Mouse (Mus musculus) heart, adult 18-20 months (tissue): ENCODE measurements around the gene Ccdc93. TPM values are rescaled to one million over a fixed set of nuclear protein-coding genes. Genes with fewer than 3 reads are reported as not detected.

Experiments used
- DNase-seq, 2 experiments: peaks; one replicate each; pipeline ENCODE4 v3.0.0; 2021 to 2022; ENCODE audit warnings: mixed read lengths in 1 of 2
- long read RNA-seq, 2 experiments: library from polyadenylated mRNA; stranded (forward); transcript quantifications; one replicate each; pipeline ENCODE4 v2.0.0; 2021
- total RNA-seq, 2 experiments: library from RNA; stranded (reverse); gene quantifications; 2 replicates each; pipeline ENCODE4 v1.2.3; 2021

The Ccdc93 gene
- 10 to 100 TPM; 14.5 to 15.0 TPM for total RNA-seq
- long read RNA-seq, experiment 1, full-length matches to known transcripts: 3 of 3 reads
- long read RNA-seq, experiment 1, partial matches to known transcripts: 0 of 3 reads
- long read RNA-seq, experiment 1, other reads (novel, unspliced or antisense): 0 of 3 reads
- long read RNA-seq, experiment 2, full-length matches to known transcripts: 1 of 1 reads
- long read RNA-seq, experiment 2, partial matches to known transcripts: 0 of 1 reads
- long read RNA-seq, experiment 2, other reads (novel, unspliced or antisense): 0 of 1 reads

DNA sequence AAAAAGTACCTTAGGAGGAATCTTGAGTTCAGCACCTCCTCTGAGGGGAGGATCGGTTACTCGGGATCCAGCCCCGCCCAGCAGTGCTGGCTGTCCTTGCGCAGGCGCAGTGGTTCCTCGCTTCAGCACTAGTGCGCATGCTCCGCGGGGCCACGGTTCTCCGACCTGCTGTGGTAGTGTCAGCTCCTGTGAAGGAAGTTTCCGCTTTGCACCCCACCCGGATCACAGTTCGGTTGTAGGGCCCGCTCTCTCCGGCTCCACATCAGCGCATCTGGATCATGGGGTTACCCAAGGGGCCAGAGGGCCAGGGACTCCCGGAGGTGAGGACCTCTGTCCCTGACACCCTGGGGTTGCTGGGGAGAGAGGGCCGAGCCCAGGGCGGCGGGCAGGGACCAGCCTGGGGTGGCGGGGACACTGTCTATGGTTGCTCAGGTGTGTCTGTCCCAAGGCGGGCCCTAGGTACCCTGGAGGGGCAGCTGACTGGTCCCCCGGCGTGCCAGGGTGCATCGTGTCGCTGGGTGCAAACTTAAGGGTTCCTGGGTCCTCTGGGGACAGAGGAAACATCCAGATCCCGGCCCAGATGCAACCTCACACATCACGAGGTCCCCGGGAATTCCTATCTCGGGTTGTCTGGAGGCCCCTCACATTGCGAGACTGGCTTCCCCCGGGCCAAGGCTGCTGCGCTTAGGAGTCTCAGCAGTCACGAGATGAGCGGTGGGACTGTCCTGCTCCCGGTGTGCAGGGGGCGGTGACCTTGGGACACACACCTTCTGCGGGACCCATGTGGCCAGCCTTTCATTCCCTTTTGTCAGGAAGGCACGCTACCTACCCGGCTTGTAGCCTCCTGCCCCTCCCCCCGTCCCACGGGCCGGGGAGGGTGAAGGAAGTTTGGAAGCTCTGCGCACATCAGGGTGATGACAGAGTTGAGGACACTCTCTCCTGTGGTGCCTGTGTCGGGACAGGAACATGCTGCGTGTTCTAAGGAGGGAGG is at the start of gene Ccdc93:
TSS of gene Ccdc93 (plus strand) at position 112 of the 991 bp plus-strand sequence.
- peak; percentile 99 to 100 for DNase-seq

DNA sequence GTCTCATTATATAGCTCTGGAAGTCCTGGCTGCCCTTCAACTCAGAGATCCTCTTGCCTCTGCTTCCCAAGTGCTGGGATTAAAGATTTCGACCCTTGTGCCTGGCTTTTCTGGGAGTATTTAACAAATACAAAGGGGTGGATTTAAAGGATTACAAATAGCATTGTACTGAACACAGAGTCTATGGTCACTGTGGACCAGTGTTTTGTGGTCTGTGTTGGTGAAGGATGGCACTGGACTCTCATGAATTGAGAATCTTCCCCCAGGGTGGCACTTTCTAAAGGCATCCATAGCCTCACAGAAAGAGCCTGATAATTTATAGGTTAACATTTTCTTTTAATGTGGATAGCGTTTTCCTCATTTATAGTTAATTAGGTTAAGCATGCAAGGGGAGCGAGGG is 49.3 kb upstream of the Ccdc93 start:
- DNase-seq: no peak

DNA sequence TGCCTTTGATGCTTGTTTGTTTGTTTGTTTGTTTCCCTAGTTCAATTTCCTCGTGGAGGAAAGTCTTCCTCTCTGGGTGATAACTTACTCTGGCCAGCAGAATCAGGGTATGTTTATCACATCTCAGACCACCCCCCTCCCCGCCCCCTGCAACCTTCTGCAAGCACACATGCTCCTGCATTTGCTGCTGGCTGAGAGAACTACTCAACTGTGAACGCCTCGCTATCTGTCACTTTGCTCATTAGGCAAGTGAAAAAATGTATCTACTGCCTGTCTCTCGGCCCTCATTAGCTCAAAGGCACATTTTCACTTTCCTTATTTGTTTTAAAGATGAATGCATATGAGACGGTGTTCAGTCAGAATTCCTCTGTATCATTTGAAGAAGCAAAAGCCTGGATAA is 42.5 kb upstream of the Ccdc93 start:
- no peak for DNase-seq

GRCm38 (mm10) chr1:121388732-121389131 is 42.1 kb upstream of the Ccdc93 start:
- no peak for DNase-seq

DNA sequence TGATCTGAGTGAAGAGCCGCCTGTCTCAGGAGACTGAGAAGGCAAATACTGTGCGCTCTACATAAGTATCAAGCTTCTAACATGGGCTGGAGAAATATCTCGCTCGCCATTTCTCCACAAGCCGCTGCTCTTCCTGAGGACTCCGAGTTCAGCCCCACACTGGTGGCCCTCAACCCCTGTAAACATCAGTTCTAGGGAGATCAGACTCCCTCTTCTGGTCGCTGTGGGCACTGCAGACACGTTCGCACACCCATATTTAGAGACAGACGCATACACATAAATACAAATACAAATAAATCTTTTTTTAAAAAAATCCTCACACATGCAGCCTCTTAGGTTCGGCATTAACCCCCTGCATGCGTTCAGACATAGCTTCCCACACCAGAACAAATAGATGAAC is 41.3 kb upstream of the Ccdc93 start:
- no peak for DNase-seq

DNA sequence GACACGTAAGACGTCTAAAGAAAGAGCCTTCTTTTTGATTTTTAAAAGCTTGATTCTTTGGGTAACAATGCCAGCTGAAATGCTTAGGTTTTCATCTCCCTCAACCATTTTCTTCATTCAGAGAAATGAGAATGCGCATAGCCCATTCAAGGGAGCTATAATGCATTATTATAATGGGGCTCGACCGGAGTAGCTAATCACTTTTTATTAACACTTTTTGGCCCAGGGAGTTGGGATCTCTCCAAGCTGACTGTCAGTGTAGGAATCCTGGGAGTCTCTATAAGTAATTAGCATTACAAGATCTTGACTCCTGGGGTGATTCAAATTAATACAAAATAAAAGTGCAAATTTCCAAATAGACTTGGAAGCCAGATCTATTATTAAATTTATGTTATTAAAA is 40.8 kb upstream of the Ccdc93 start:
- no peak for DNase-seq

- DNase-seq: no peak
Observed at GRCm38 (mm10) chr1:121390421-121390820, 40.4 kb upstream of the Ccdc93 start.

- DNase-seq: no peak
Observed at GRCm38 (mm10) chr1:121390855-121391254, 40.0 kb upstream of the Ccdc93 start.

DNA sequence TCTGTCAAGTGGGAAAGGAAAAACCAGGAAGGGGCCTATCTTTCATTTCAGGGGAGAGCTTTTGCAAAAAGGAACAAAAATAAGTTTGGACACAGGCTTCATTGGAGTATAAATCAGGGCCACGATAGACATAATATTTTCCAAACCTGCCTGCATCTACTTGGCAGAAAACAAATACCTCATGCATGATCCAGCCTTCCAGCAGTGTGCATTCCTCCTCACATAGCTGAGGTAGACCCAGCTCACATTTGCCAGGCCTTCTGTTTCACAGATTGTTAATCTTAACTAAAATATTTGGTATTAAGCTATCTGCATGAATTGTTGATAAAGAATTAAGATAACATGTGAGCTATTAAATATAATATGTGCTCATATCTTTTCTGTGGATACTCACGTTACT is 37.7 kb upstream of the Ccdc93 start:
- DNase-seq: no peak

DNA sequence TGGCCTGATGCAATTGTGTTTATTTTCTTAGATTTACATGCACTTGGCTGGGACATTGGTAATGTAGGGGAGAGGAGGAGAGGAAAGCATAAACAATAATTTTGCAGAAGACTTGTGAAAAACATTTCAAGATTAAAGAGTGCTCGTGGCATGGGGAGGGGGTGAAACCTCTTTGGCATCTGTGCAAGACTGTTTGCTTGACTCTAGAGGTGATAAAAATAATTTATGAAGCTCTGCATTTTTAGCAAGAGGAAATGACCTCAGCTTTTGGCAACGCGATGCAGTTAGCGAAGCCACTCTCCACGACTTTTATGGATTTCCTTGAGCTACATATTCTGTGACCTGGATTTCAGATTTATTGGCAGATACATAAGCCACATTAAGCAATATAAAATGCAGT is 36.1 kb upstream of the Ccdc93 start:
- DNase-seq: peak in 1 of 2 experiments; percentile 14

GRCm38 (mm10) chr1:121396501-121396900 is 34.3 kb upstream of the Ccdc93 start:
- no peak for DNase-seq

DNA sequence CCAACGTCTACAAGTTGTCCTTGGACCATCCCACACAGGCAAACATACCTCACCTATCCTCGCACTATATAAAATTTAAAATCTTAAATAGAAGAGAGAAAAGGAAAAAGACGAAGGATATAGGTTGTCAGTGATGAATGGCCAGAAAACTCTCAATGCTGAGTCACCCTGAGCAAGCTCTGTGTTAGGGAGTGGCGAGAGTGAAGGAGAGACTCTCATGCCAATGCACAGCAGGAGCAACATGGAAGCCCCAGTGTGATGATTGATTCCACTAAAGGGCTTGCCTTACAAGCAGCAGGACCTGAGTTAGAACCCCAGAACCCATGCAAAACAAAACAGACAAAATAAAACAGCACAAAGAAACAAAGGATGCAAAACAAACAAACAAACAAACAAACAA is 32.6 kb upstream of the Ccdc93 start:
- DNase-seq: no peak

DNA sequence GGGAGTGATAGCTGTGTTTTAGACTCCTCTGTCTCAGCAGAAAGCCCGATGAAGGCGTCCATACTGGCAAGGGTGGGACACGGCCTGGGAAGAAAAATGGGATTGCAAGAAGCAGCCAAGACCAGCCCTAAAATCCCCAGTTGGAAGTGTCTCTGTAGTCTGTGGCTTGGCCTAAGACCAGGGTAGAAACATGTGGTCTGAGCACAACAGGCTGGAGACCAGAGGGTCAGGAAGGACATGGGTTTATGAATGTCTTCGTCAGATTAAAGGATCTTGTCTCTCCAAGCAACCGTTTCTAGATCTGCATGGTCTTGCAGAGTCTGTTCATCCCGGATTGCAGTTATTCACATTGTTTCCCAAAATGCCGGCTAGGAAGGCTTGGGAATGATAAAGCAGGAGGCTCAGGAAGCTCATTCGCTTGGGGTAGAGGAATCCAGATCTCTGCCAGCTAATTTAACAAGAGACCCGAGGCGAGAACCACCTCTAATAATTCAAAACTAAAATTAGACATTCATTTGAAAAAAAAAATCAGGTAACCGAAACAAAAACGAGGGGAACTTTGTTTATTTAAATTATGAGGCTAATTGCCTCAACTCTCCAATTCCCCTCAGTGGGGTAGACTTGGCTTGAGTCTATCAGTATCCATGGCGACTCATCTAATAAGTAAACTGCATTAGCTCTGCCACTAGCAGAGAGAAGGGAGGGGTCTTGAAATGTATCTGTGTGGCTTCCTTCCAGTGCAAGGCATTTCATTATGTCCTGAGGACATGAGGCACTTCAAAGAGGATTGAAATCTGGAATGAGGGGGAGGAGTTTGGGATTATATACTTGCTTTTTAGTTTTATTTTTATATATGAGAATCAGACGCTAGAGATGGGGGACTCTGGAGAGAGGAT is 31.6 kb upstream of the Ccdc93 start:
- DNase-seq: peak; percentile 29 to 37

GRCm38 (mm10) chr1:121400243-121400642 is 30.6 kb upstream of the Ccdc93 start:
- DNase-seq: peak; percentile 24 to 37

DNA sequence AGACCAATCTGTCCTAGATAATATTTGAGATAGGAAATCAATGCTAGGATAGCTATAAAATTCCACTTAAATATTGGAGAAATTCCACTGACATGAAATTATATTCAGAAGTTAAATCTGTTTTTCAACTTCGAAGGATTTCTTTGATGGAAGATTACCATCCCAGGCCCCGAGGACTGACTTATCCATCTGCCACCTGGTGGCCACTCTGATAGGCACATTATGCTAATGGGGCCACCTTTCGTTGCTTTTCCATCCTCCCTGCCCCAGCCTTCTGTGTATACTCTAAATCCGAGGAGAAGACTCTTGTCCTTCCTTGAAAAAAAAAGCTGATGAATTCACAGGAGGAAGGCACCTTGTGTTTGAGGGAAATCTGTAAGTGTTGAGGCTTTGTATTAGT is 11.8 kb upstream of the Ccdc93 start:
- DNase-seq: no peak

DNA sequence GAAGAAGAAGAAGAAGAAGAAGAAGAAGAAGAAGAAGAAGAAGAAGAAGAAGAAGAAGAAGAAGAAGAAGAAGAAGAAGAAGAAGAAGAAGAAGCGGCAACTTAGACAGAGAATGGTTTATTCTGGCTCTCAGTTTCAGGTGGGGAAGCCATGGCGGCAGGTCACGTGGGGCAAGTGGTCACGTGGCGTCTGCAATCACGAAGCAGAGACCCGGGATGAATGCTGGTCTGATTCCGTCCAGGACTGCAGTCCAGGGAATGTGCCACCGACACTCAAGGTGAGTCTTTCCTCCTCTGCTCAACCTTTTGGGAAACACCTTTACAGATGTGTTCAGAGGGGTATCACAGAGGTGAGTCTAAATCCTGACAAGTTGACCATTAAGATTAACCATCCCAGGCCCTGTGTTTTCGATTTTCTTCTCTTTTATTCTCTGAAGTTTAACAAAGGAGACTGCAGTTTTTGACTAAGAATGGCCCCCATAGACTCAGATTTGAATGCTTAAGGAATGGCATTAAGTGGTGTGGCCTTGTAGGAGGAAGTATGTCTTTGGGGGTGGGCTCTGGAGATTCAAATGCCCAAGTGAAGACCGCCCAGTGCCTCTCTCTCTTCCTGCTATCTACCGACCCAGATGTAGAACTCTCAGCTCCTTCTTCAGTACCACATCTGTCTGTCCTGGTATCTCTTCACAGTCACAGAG is 11.1 kb upstream of the Ccdc93 start:
- DNase-seq: no peak

GRCm38 (mm10) chr1:121430183-121430937 is 489 bp upstream of the Ccdc93 start:
- peak; percentile 33 to 37 for DNase-seq

DNA sequence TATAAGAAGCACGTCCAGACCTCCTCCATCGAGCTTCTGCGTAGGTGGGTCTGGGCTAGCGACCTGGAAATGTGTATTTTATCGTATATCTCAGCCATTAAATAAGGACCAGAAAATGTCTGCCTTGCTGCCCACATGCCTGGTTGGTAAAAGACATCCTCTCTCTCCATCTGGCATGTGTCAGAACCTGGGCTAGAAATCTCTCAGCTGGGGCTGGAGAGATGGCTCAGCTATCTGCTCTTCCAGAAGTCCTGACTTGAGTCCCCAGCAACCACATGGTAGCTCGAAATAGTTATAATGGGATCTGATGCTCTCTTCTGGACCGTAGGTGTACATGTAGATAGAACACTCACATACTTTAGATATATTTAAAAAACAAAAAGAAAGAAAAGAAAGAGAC is 5.1 kb downstream of the Ccdc93 start:
- DNase-seq: no peak

DNA sequence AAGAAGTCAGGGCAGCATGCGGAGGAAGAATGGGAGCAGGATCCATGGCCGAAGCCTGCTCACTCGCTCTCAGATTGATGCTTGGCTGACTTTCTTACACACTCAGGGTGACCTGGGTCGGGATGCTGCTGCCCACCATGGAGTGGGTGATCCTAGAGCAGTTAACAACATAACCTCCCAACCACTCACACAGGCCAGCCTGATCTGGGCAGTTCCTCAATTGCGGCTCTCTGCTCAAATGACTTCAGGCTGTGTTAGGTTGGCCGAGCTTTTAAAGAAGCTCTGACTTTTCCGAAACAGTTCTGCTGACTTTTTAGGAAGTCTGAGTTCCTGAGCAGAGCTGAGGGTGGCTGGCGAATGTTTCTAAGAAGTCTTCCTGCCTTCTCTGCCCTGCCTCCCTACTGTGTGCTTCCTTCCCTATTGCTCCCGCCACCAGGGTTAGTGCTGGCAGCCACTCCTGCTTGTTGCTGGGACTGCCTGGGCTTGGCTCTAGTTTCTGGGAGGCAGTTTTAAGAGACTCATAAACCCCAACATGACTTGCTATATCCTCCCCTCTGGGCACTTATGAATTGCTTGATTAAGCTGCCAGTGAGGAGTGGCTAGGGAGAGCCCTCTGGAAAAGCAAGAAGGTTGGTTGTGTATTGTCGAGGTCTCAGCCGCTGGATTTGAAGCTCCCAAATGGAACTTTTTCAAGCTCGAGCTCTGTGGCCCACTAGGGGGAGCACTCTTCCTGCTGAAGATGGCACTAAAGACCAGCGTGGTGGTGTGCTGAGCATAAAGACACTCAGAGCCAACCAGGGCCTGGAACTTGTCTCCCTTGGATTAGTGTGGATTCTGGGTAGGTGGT is 9.9 kb downstream of the Ccdc93 start:
- peak; percentile 34 to 76 for DNase-seq

DNA sequence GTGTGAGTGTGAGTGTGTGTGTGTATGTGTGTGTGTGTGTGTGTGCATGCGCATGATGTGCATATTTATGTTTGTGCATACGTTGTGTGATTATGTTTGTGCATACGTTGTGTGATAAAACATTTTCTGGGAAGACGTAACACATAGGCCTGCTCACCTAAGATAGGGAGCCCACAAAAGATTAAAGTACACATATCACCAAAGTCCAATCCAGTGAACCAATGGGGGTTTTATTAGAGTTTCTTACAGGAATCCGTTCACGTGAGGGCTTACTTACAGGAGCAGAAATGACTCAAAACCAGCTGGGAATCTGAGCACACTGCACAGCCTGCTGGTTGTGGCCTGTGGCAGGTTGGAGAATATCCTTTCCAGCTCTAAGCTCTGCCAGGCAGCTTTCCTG is 13.3 kb downstream of the Ccdc93 start:
- no peak for DNase-seq
